Mouse (Mus musculus) E14TG2a.4 (cell line): Measurements from ENCODE around the gene Nubpl.

Experiments
- CTCF ChIP-seq: conservative IDR thresholded peaks from 2 replicates; pipeline ENCODE4 v1.5.1; 2014; ENCODE audit warnings: low read length
- NANOG ChIP-seq: IDR thresholded peaks from 2 replicates; pipeline ENCODE4 v1.6.1; 2014; ENCODE audit warnings: borderline replicate concordance, low read length, mixed read lengths
- POU5F1 ChIP-seq: IDR thresholded peaks from 2 replicates; pipeline ENCODE4 v1.6.1; 2014; ENCODE audit warnings: low read length, borderline replicate concordance

GRCm38 (mm10) chr12:52298683-52299082 is 201.1 kb downstream of the Nubpl start:
- TF ChIP-seq CTCF (no peak), NANOG (no peak), POU5F1 (no peak)
